Mouse (Mus musculus): Measurements from ENCODE around the gene Slc27a4.
"Not testable (repeated sequence)": the region's sequence is repeated elsewhere in the genome, so short reads cannot be mapped to it uniquely, and the experiment has no call there.

The Slc27a4 gene

DNA sequence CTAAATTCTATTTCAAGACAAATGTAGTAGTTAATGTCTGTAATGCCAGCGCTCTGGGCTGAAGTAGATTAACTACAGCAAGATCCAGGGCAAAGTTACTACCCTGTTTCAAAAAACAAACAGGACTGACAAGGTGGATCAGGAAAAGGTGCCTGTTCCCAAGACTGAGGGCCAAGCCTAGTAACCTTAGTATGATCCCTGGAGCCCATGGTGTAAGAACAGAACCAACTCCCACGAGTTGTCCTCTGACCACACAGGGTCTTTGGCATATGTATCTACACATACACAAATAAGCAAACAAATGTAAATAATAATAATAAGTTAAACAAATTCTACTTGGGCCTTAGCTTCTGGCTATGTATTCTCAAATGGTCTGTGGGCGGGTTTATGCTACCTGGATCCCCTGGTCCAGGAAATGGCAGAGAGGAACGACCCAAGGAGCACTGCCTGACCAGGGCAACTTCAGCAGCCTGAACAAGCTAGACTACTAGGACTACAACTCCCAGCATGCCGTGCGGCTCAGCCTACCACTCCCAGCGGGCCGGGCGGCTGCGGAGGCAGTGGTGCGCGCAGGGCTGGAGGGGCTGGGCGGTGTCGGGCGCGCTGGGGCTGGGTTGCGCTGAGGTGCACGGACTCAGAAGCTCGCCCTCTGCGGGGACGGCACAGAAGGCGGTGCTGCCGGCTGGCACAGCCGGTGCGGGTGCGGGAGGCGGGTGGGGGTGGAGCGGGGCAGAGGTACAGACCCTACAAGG lies at the start of gene Slc27a4:
Slc27a4 (plus strand) TSS at position 560 of the 752 bp plus-strand sequence.
- peak; percentile 98 for DNase-seq

DNA sequence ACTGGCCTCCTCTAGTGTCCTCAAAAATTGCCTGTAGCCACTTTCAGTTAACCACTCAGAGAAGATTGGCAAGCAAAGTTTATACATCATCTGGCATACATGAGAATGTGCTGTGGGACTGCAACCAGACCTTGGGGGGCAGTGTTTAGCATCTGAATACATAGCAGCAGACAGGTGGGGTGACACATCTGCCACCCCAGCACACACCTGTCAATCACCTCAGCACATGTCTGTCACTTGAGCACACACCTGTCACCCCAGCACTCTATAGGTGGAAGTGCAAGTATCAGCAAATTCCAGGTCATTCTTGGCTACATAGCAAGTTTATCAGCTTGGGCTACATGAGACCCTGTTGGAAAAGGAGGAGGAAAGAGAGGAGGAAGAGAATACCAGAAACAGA lies 46.7 kb upstream of the Slc27a4 start:
- DNase-seq = no peak

DNA sequence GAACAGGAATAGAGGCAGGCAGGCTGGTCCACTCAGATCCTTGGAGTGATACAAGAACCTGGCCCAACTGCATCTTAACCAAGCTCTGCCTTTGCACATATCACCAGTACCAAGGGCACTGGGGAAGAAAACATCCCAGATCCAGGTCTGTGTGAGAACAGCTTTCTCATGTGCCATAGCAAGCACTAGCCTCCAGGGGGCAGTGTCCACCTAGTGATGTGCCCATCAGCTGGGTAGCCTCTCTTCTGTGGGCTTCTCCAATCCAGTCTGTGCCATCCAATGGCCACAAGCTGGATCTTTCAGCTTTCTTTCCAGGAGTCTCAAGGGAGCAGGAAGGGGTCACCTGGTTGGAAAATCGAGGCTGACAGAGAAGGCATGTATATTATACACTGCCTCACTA lies 37.6 kb upstream of the Slc27a4 start:
- DNase-seq = peak; percentile 67

DNA sequence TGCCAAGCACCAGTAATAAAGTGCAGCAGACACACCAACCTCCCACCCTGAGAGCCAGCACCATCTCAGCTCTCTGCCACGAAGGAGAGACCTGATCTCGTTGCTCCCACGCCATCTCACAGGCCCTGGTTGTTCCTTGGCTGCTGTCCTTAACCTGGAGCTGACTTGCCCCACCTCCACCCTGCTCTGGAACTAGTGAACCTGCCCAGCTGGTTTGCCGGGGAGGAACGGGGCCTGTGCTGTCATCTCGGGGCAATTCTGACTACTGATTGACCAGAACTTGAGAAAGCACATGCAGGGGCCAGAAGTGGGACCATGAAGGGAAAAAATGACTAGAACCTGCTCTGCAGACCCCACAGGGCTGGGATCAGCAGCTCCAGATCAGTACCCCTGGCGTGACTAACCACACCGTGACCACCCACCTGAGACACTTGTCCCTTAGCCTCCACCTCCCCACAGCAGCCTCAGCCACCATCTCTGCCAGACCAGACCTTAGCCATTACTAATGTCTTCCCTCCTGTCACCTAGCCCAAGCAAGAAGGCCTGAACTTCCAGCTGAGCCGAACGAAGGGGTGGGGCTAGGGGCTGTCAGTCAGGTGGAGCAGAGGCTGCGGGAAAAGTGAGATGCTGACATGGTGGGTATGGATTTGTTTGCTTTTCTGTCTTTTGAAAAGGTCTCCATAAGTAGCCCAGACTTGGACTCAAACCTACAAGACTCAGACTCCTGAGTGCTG lies 34.3 kb upstream of the Slc27a4 start:
- DNase-seq = no peak

DNA sequence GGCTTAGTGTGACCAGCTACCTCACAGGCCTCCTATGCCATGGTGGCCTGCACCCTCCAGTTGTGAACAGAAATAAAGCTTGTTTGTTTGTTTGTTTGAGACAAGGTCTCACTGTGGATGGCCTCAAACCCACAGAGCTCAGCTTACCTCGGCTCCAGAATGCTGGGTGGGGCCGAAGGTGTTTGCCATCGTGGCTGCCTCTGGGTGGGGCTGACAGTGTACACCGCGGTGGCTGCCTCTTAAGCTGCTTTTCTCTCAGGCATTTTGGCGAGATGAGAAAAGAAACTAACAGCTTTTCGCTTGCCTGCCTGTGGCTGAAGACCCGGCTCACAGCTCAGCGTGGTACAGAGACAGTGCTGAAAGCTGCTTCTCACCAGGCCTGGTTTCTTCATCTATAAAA lies 33.5 kb upstream of the Slc27a4 start:
- no peak for DNase-seq

DNA sequence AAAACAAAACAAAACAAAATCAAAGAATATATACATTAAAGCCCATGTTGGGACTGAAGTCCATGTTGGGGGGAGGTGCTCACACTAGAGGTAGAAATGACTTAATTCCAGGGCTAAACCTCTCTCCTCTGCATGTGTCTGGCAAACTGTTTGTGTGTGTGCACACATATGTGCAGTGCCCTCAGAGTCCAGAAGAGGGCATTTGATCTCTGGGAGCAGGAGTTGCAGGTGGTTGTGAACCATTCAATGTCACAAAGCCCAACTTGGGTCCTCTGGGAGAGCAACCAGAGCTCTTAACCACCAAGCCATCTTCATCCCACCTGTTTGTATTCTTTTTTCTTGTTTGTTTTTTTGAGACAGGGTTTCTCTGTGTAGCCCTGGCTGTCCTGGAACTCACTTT lies 32.3 kb upstream of the Slc27a4 start:
- no peak for DNase-seq

DNA sequence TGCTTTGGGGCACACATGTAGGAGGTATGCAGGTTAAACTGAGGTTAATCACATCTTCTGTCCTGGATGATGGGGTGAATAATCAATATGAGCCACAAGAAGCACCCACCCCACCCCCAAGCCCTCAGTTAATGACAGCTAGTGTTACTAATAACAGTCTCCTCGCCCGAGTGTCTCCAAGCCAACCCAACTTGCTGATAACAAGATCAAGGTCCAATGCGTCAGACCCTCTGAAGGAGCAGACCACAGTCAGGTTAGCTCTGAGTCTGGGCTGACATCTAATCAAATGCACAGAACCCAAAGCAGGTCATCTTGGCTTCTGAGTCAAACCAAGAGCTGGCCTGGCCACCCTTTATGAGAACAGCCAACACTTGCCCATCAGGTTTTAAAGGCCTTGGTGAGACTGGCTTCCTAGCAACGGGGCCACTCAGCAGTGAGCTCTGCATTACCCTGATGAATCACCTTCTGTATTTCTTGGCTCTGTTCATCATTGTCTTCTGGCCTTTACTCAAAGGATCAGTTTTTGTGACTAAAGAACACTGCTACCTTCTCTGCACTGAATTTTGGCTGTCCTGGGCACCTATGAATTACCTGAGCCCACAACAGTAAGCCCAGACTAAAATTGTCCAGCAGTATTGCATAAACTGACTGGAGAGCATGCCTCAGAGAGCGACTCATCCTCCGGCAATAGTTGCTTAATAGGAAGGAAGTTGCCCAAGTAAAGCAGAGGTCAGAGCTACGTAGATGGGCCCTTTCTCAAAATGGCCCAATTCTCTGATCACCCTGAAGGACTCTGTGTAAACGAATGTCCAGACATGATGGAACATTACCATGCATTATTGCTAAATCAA lies 30.6 kb upstream of the Slc27a4 start:
- DNase-seq = no peak

DNA sequence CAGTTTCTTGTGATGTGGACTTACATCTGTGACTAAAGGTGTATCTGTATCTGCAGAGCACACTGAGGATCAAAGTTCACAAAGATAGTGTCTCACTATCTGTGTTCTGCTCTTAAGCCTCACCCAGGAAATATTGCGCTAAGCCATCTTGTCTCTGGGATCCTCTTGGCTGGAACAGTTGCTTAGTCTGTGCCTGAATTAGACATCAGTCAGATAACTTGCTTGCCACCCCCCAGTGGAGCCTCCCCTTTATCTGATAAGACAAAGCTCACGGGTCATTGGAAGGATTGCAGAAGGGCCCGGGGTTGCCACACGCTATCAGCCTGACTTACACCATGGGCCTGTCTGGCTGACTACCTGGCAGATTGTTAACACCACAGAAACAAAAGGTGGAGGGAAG lies 29.1 kb upstream of the Slc27a4 start:
- DNase-seq = no peak

DNA sequence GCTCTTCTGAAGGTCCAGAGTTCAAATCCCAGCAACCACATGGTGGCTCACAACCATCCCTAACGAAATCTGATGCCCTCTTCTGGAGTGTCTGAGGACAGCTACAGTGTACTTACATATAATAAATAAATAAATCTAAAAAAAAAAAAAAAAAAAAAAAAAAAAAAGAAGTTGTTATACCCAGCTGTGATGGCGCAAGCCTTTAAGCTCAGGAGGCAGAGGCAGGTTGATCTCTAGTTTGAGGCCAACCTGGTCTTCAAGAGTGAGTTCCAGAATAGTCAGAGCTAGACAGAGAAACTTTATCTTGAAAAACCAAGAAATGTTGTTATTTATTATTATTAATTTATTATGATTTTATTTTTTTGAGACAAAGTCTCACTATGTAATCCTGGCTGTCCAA lies 21.2 kb upstream of the Slc27a4 start:
- DNase-seq = not testable (repeated sequence)

DNA sequence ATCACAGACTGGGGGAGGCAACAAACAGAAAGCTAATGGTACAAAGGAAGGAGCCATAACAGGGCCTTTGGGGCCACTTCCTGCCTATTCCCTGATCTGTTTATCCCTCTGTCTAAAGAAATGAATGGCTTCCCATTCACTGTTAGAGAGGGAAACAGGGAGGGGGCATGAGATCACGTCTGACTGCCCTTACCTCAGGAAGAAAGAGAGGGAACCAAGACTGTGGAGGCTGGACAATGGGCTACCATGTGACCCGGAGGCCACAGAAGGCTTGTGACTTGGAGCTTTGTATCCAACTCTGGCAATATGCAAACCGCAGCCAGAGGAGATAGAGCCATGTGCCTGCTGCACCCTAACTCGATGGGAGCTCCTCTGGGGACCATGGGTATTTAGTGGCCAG lies 18.1 kb upstream of the Slc27a4 start:
- DNase-seq = no peak

DNA sequence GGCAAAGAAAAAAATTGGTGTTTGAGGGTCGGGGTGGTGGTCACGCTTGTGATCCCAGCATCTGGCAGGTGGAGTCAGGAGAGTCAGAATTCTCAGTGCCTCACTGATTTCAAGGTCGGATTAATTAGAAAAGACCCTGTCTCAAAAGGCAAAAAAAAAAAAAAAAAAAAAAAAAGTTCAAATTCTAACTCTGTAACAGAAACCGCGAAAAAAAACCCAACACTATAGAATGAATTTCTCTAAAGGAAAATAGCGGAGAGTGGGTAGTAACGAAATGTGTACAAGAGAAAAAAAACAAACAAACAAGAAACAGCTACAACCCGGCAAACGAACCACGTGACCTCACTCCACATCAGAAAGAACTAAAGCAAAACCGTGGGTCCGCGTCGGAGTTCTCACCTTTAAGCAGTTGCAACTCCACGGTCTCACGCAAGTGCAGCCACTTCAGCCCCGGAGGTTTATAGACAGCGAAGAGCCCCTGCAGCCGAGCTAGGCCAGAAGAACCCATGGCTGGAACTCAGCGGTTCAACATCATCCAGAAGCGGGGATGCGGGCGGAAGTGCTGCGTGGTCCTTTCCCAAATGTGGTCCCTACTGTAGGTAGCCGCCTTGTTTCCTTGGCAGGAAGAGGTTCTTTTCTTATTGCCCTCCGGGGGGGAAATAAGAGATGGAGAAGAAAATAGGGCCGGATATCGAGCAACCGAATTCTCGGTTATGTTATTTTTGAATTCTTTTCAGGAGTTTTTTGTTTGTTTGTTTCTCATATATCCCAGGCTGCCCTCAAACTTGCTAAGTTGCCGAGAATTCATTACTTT lies 15.1 kb upstream of the Slc27a4 start, which contains the start of gene Coq4:
Coq4 (plus strand) TSS at position 390 of the 814 bp plus-strand sequence.
- DNase-seq = peak; percentile 93

DNA sequence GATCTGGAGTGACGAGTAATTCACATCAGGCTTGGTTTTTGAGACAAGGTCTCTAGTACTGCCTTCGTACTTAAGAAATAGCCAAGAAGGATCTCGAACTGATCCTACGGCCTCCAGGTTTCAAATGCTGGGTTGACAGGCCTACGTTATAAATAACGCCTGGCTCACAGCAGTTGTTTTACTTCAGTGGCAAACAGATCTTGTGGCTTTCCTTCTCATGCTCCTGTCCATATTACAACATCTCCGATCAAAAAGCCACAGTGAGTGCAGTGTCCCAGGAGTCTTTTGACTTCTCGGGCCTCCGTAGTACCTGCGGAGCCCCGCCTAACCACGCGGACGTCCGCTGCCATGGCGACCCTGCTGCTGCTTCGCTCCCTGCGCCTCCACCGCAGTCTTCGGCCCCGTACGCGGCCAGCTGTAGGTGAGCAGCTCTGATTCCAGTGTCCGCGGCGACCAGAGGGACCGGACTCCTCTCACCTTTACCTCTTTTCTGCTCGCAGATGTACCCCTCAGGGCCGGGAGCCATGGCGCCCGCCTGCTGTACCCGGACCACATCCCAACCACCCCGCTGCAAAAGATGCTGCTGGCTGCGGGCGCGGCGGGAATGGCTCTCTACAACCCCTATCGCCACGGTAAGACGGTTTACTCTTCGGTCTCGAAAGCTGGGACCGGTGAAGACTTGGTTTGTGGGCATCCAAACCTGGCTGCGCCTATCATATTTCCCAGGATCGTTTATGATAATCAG lies 14.3 kb upstream of the Slc27a4 start, which contains the start of gene Trub2:
Trub2 (minus strand) TSS at position 566 of the 745 bp plus-strand sequence.
- DNase-seq = peak; percentile 88

DNA sequence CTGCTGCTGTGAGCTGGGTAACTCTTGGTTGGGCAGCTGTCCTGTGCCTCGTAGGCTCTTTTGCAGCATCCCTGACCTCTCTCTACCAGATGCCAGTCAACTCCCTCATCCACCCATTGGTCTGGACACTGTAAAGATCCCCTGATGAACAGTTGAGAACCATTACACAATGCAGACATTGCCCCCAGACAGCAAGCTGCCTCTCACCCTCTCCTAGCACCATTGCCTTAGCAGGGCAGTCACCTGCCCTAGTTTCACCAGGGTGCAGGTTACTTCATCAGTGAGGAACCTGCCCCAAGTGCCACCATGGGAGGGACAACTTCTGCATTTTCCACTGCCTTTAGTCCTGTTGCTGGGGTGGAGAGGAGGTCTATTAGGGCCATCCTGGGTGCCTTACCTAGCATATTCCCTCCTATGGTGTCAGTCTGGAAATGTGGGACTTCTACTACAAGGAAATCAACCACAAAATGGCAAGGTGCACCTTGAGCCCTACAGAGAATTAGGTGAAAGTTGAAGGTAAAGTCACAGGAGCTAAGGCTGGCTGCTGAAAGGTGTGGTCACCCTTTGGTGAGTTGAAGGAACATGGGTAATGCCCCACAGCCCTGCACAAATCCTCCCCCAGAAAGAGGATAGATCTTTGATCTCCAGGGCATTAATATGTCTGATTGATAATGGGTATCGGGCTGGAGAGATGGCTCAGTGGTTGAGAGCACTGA lies 9.5 kb upstream of the Slc27a4 start:
- no peak for DNase-seq

DNA sequence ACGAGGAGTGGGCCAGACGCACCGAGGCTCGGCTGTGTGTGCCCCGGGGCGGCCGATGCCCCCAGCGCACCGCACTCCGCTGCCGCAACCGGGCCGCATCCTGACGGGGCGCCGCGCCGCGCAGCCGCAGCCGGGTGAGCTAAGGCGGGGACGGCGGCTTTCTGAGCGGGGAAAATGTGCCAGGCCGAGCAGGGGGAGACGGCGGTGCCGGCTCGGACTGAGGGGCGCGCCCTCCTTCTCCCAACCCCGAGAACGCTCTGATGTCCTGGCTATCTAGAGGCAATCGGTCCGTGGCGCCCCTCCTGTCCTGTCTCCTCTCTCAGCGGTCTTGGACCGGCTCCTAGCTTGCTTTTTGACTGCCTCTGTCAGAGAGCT lies 380 bp downstream of the Slc27a4 start:
- DNase-seq = no peak

DNA sequence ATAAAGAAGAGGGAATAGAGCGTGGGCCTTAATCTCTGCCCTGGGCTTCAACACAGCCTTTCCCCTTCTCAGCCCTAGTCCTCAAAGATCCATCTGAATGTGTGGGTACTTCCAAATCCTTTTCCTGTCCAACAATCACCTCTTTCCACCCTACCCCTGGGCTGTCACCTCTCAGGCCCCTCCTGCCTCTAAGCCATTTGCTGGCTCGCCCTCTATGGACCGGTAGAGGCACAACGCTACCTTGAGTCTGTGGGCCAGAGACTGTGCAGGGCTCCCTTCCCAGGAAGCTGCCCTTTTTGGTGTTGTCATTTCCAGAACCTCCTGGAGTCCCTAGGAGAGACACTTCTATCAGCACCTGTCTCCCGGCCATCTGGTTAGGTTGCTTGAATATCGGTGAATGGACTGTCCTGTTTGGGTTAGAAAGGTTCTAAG lies 982 bp downstream of the Slc27a4 start:
- DNase-seq = peak; percentile 51

DNA sequence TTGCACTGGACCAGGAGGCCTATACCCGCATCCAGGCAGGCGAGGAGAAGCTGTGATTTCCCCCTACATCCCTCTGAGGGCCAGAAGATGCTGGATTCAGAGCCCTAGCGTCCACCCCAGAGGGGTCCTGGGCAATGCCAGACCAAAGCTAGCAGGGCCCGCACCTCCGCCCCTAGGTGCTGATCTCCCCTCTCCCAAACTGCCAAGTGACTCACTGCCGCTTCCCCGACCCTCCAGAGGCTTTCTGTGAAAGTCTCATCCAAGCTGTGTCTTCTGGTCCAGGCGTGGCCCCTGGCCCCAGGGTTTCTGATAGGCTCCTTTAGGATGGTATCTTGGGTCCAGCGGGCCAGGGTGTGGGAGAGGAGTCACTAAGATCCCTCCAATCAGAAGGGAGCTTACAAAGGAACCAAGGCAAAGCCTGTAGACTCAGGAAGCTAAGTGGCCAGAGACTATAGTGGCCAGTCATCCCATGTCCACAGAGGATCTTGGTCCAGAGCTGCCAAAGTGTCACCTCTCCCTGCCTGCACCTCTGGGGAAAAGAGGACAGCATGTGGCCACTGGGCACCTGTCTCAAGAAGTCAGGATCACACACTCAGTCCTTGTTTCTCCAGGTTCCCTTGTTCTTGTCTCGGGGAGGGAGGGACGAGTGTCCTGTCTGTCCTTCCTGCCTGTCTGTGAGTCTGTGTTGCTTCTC lies 13.4 kb downstream of the Slc27a4 start:
- DNase-seq = no peak

DNA sequence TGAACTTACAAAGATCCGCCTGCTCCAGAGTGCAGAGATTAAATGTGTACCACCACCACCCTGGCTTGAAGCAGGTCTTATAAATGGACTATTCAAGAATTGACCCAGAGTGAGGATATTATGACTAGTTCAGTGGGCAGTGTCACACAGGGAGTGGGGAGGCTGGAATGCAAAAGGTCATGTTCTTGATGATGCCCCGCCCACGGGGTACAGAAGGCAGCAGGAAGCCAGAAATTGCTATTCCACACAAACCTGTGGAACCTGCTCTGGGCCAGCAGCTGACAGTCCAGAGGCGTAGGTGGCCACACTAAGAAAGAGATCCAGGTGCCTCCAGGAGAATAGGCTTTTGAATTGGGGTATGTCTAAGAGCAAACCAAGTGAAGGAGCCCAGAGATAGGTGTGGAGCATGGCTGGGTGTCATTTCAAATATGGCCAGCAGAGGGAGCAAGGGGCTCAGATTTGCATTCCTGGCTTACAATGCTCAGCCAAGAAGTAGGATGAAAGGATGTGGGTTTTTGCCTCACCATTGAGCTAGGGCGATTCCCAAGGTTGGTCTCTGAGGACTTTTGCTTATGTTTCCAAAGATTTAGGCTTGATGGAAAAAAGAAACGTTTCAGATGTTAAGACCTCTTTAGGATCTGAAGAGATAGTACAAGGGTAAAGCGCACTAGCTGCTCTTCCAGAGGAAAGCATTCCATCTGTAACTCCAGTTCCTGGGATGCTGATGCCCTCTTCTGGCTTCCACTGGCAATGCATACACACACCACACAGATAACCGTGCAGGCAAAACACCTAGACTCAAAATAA lies 15.2 kb downstream of the Slc27a4 start:
- peak; percentile 83 for DNase-seq

DNA sequence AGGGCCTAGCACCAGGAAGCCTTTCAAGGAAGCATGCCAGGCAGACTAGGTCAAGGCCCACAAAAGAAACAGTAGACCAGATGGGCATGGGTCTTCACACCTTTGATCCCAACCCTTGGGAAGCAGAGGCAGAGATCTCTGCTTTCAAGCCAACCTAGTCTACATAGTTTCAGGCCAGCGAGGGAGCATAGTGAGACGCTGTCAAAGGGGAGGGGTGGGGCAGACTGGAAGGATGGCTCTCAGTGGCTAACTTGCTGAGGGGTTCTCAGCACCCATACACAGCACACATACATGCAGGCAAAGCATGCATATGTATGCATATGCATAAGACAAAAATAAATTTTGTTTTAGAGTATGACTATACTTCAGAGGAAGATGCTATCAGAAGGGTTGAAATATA lies 16.9 kb downstream of the Slc27a4 start:
- no peak for DNase-seq

DNA sequence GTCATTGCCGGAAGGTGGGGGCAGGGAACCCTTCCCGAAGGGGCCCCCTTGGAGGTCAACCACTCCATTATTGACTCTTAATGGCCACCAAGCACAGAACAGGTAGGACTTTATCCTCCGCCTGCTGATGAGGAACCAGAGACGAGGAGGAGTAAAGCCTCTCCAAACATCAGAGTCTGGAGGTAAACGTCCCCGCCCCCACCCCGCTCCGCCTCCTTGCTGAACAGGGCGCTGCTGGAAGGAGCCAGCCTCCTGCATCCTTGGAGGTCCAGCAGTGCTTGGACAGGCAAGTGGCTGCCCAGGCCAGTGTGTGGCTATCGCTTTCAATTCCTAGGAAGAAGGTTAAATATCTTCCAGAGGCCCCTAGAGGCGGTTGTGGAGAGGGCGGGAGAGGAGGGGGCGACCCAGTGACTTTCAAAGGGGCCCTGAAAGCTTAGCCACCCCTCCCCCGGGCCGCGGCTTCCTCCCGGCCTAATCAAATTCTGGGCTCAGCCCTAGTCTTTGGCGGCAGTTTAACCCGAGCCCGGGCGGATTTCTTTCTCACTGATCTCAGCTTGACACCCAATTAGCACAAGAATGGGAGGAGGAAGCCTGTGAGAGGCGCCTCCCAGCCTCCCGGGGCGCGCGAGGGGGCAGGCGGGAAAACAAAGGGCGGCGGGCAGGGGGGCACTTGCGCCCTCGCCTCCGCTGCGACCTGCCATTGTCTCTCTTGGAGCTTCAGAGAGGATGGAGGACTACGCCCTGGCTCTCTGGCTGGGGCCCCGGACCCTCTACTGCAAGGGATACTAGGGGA lies 17.8 kb downstream of the Slc27a4 start, which contains the start of gene Urm1:
Urm1 (plus strand) TSS at position 51 of the 793 bp plus-strand sequence.
- peak; percentile 74 for DNase-seq

Data from thymus, postnatal 14 days (tissue).